Mouse (Mus musculus) gastrocnemius, adult 18-20 months (tissue): ENCODE measurements around the gene Spsb3. TPM values are rescaled to one million over a fixed set of nuclear protein-coding genes. Genes with fewer than 3 reads are reported as not detected.

Experiments used
- total RNA-seq, 2 experiments: library from RNA; stranded (reverse); gene quantifications; 2 replicates each; pipeline ENCODE4 v1.2.3; 2021

The Spsb3 gene
- total RNA-seq, 2 experiments from 2014 or later = 29.7 to 37.9 TPM

Other genes with a start within 250 kb of the Spsb3 start
- gene Slc9a3r2, start 236.3 kb upstream of the Spsb3 start, total RNA-seq = 10 to 100 TPM; 31.8 to 55.0 TPM
- gene Npw, start 228.2 kb upstream of the Spsb3 start, total RNA-seq = not detected
- gene Zfp598, start 217.0 kb upstream of the Spsb3 start, total RNA-seq = 10 to 100 TPM; 23.1 to 25.4 TPM
- under 1 TPM in 1 of 2 experiments, not detected in 1; 0.14 TPM for gene Syngr3, start 196.7 kb upstream of the Spsb3 start, total RNA-seq
- gene Gfer, start 190.5 kb upstream of the Spsb3 start, total RNA-seq = 10 to 100 TPM; 41.1 to 48.3 TPM
- under 1 TPM; 0.32 to 0.95 TPM for gene Noxo1, start 190.4 kb upstream of the Spsb3 start, total RNA-seq
- gene Tbl3, start 179.0 kb upstream of the Spsb3 start, total RNA-seq = 10 to 100 TPM; 15.4 to 16.0 TPM
- gene Rnf151, start 168.6 kb upstream of the Spsb3 start, total RNA-seq = not detected
- 100 to 1,000 TPM; 548 to 574 TPM for gene Rps2, start 168.5 kb upstream of the Spsb3 start, total RNA-seq
- 100 to 1,000 TPM; 428 to 481 TPM for gene Ndufb10, start 162.2 kb upstream of the Spsb3 start, total RNA-seq
- gene Rpl3l, start 158.8 kb upstream of the Spsb3 start, total RNA-seq = 100 to 1,000 TPM; 764 to 767 TPM
- gene Msrb1, start 150.0 kb upstream of the Spsb3 start, total RNA-seq = 100 to 1,000 TPM; 139 to 179 TPM
- not detected for gene Hs3st6, start 133.7 kb upstream of the Spsb3 start, total RNA-seq
- gene Meiob, start 82.4 kb upstream of the Spsb3 start, total RNA-seq = not detected
- 10 to 100 TPM; 67.9 to 72.7 TPM for gene Hagh, start 46.5 kb upstream of the Spsb3 start, total RNA-seq
- gene Fahd1, start 36.3 kb upstream of the Spsb3 start, total RNA-seq = 10 to 100 TPM; 45.2 to 48.3 TPM
- 1 to 10 TPM; 2.2 to 2.6 TPM for gene Igfals, start 20.6 kb upstream of the Spsb3 start, total RNA-seq
- gene Nubp2, start 294 bp upstream of the Spsb3 start, total RNA-seq = 10 to 100 TPM; 11.0 to 11.1 TPM
- 1 to 10 TPM; 6.5 to 8.4 TPM for gene Eme2, start 8.4 kb downstream of the Spsb3 start, total RNA-seq
- gene Mrps34, start 8.5 kb downstream of the Spsb3 start, total RNA-seq = 10 to 100 TPM; 79.4 to 86.3 TPM
- gene Nme3, start 9.9 kb downstream of the Spsb3 start, total RNA-seq = 10 to 100 TPM; 11.8 to 12.3 TPM
- gene Mapk8ip3, start 50.3 kb downstream of the Spsb3 start, total RNA-seq = 10 to 100 TPM; 13.2 to 14.5 TPM
- gene Jpt2, start 74.0 kb downstream of the Spsb3 start, total RNA-seq = 1 to 10 TPM; 3.9 to 5.9 TPM
- 1 to 10 TPM; 6.8 to 7.6 TPM for gene Cramp1l, start 129.1 kb downstream of the Spsb3 start, total RNA-seq
- gene Ift140, start 129.4 kb downstream of the Spsb3 start, total RNA-seq = 1 to 10 TPM; 1.9 to 2.1 TPM
- 10 to 100 TPM; 10.8 to 18.8 TPM for gene Tmem204, start 196.9 kb downstream of the Spsb3 start, total RNA-seq
- 1 to 10 TPM; 4.0 to 6.0 TPM for gene Telo2, start 229.3 kb downstream of the Spsb3 start, total RNA-seq
- 1 to 10 TPM; 1.1 to 1.5 TPM for gene Ptx4, start 234.1 kb downstream of the Spsb3 start, total RNA-seq
- 10 to 100 TPM; 15.0 to 16.0 TPM for gene Clcn7, start 246.7 kb downstream of the Spsb3 start, total RNA-seq